Comparison of ENCODE assay signal across 29 mouse cellular contexts in the genomic region with DNA sequence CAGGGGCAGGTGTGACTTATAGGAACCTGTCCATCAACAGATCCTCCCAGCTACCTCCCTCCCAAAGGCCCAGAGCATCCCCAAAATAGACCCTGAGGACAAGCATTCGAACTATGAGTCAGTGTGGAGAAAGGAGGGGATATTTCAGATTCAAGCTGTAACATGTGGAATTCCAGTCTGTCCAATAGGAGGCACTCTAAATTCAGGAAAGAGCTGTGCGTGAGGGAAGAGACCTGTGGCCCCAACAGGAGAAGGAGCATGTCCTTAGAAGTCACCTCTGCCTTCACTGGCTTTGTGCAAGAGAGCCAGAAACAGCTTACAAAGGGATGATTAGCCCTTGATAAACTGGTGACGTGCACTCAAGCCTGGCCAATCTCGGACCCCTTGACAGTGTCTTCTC. TPM values are rescaled to one million over a fixed set of nuclear protein-coding genes. Genes with fewer than 3 reads are reported as not detected.
DNase-seq lines count a peak whose midpoint lies in the region; ATAC-seq and TF ChIP-seq lines count a peak whose summit lies in the region.
"Had no signal": no experiment of that assay in that cellular context is flagged by ENCODE, and none has a peak within 500 bp of the region (broad histone marks: within the 10 kb centered on the region; RNA-seq: fewer than 3 reads in every experiment).

No protein-coding gene starts in this region.

- WGBS in stomach, postnatal 0 days, result 84% methylated on average over 4 of the region's 4 CpGs
- WGBS in hindbrain, embryonic 12.5 days, result 87% methylated on average over 4 of the region's 4 CpGs

- H3K36me3 ChIP-seq in ES-Bruce4 (ENCODE audit: control insufficient read depth, insufficient read depth, low read length, poor library complexity, severe bottlenecking), result no peaks in the 10 kb centered on the region
- no peaks in the 10 kb centered on the region for H3K36me3 ChIP-seq in stomach, postnatal 0 days (ENCODE audit: control insufficient read depth, insufficient read depth, low read length)
- no peaks in the 10 kb centered on the region for H3K36me3 ChIP-seq in hindbrain, embryonic 12.5 days
- H3K36me3 ChIP-seq: embryonic facial prominence, embryonic 13.5 days; forebrain, embryonic 12.5 days; limb, embryonic 13.5 days; liver, embryonic 13.5 days; stomach, embryonic 15.5 days had no signal

- no peak for TF ChIP-seq EP300 in ES-Bruce4 (IDR thresholded peaks at IDR 0.05; ENCODE audit: insufficient read depth, low read depth, low read length)
- TF ChIP-seq EP300 in stomach, postnatal 0 days (optimal IDR thresholded peaks at IDR 0.05), result no peak

- H3K4me3 ChIP-seq in gastrocnemius, adult 2 months, result no peak overlapping the region
- H3K4me3 ChIP-seq in left cerebral cortex, adult 2 months, result no peak overlapping the region
- H3K4me3 ChIP-seq in ES-Bruce4 (ENCODE audit: low read depth, low read length), result no peak overlapping the region
- no peak overlapping the region for H3K4me3 ChIP-seq in stomach, postnatal 0 days (ENCODE audit: low read depth, low read length)
- H3K4me3 ChIP-seq in hindbrain, embryonic 12.5 days, result no peak overlapping the region
- H3K4me3 ChIP-seq: embryonic facial prominence, embryonic 13.5 days; erythroblast, embryonic 14.5 days; forebrain, embryonic 12.5 days; limb, embryonic 13.5 days; liver, embryonic 13.5 days; stomach, embryonic 15.5 days had no signal

- H3K27me3 ChIP-seq in ES-Bruce4 (ENCODE audit: control insufficient read depth, insufficient read depth, low read length, poor library complexity, severe bottlenecking), result no peaks in the 10 kb centered on the region
- H3K27me3 ChIP-seq in stomach, postnatal 0 days (ENCODE audit: control insufficient read depth, insufficient read depth, low read length), result no peaks in the 10 kb centered on the region
- H3K27me3 ChIP-seq in hindbrain, embryonic 12.5 days, result no peaks in the 10 kb centered on the region
- H3K27me3 ChIP-seq: embryonic facial prominence, embryonic 13.5 days; forebrain, embryonic 12.5 days; limb, embryonic 13.5 days; liver, embryonic 13.5 days; stomach, embryonic 15.5 days had no signal

- no peak for ATAC-seq in stomach, postnatal 0 days (ENCODE audit: low FRiP score, low TSS enrichment)
- no peak for ATAC-seq in hindbrain, embryonic 12.5 days (ENCODE audit: low FRiP score)
- ATAC-seq: CD4-positive, CD25-positive, alpha-beta regulatory T cell, adult 4 months; hindbrain, postnatal 0 days; midbrain, embryonic 16.5 days had no signal

- H3K4me2 ChIP-seq in stomach, postnatal 0 days (replicated peaks; ENCODE audit: low read depth), result no peak overlapping the region
- H3K4me2 ChIP-seq in hindbrain, embryonic 12.5 days (replicated peaks), result no peak overlapping the region
- H3K4me2 ChIP-seq: embryonic facial prominence, embryonic 13.5 days; forebrain, embryonic 12.5 days; heart, embryonic 11.5 days; limb, embryonic 13.5 days; liver, embryonic 13.5 days; stomach, embryonic 15.5 days had no signal

- DNase-seq in gastrocnemius, adult 2 months, result no peak
- DNase-seq in gastrocnemius, postnatal 25 days, result no peak
- no peak for DNase-seq in left cerebral cortex, adult 2 months (ENCODE audit: extremely low spot score in 1 of 2, low spot score in 2 of 2)
- DNase-seq in left cerebral cortex, adult 18-20 months (ENCODE audit: low spot score in 2 of 2), result no peak
- DNase-seq in stomach, postnatal 0 days (ENCODE audit: low spot score), result no peak
- DNase-seq: adrenal gland, postnatal 36 days; cerebellum, adult 11 months; cerebellum, postnatal 10 days; kidney, adult 11 months; kidney, postnatal 14 days; layer of hippocampus, postnatal 36 days; liver, embryonic 13.5 days; lung, adult 2 months; right cerebral cortex, adult 18-20 months; thymus, adult 18-20 months; thymus, postnatal 36 days had no signal

- H3K9ac ChIP-seq in ES-Bruce4 (ENCODE audit: low read depth, poor library complexity, severe bottlenecking), result no peak overlapping the region
- no peak overlapping the region for H3K9ac ChIP-seq in stomach, postnatal 0 days (ENCODE audit: low read length)
- H3K9ac ChIP-seq in hindbrain, embryonic 12.5 days, result no peak overlapping the region
- H3K9ac ChIP-seq: embryonic facial prominence, embryonic 13.5 days; forebrain, embryonic 12.5 days; limb, embryonic 13.5 days; liver, embryonic 13.5 days; stomach, embryonic 15.5 days had no signal

- no peaks in the 10 kb centered on the region for H3K9me3 ChIP-seq in ES-Bruce4 (replicated peaks; ENCODE audit: control insufficient read depth, insufficient read depth, low read length, poor library complexity, severe bottlenecking)
- H3K9me3 ChIP-seq in stomach, postnatal 0 days (ENCODE audit: control insufficient read depth, low read length), result no peaks in the 10 kb centered on the region
- H3K9me3 ChIP-seq in hindbrain, embryonic 12.5 days (replicated peaks), result no peaks in the 10 kb centered on the region
- H3K9me3 ChIP-seq: embryonic facial prominence, embryonic 13.5 days; forebrain, embryonic 12.5 days; limb, embryonic 13.5 days; liver, embryonic 13.5 days; stomach, embryonic 15.5 days had no signal

- no peak for TF ChIP-seq POLR2A in ES-Bruce4 (IDR thresholded peaks at IDR 0.05; ENCODE audit: insufficient read depth, low read length)

- peak; percentile 25; the same call in 1 of the 2 replicates for TF ChIP-seq CTCF in gastrocnemius, adult 2 months (IDR thresholded peaks at IDR 0.05)
- peak; percentile 37 for TF ChIP-seq CTCF in left cerebral cortex, adult 2 months (IDR thresholded peaks at IDR 0.05)
- TF ChIP-seq CTCF in ES-Bruce4 (IDR thresholded peaks at IDR 0.05; ENCODE audit: low read depth, low read length), result peak; percentile 12
- 0 out of 2 replicates have a peak, but pooled peaks have one; percentile 22 for TF ChIP-seq CTCF in stomach, postnatal 0 days (IDR thresholded peaks at IDR 0.05; ENCODE audit: low read depth)

- peaks cover 2% of the 10 kb centered on the region for H3K4me1 ChIP-seq in ES-Bruce4 (ENCODE audit: control insufficient read depth, insufficient read depth, low read length)
- H3K4me1 ChIP-seq in stomach, postnatal 0 days (replicated peaks; ENCODE audit: control insufficient read depth, insufficient read depth), result no peaks in the 10 kb centered on the region
- H3K4me1 ChIP-seq in hindbrain, embryonic 12.5 days, result no peaks in the 10 kb centered on the region; the same call in 1 of the 2 replicates
- H3K4me1 ChIP-seq: liver, embryonic 13.5 days; stomach, embryonic 15.5 days had no signal

- H3K27ac ChIP-seq in gastrocnemius, adult 2 months, result no peak overlapping the region
- no peak overlapping the region for H3K27ac ChIP-seq in left cerebral cortex, adult 2 months
- no peak overlapping the region for H3K27ac ChIP-seq in ES-Bruce4 (ENCODE audit: insufficient read depth, low read length)
- no peak overlapping the region for H3K27ac ChIP-seq in stomach, postnatal 0 days (replicated peaks)
- no peak overlapping the region for H3K27ac ChIP-seq in hindbrain, embryonic 12.5 days
- H3K27ac ChIP-seq: forebrain, embryonic 12.5 days; hindbrain, postnatal 0 days; limb, embryonic 13.5 days; liver, embryonic 13.5 days; macrophage; stomach, embryonic 15.5 days had no signal

- intact Hi-C loops in gastrocnemius, adult 2 months (cut with DNase I), result no loop called here
- intact Hi-C loops in left cerebral cortex, adult 2 months (cut with DNase I), result loop anchor here (5.0 kb wide), 1 partner anchor 71 kb away; no protein-coding TSS in a partner anchor

RNA-seq across cellular contexts. Expression of a gene that starts 5.0 kb away (rescaled TPM):
- total RNA-seq in gastrocnemius, adult 2 months (2021), result 1 to 10 TPM in 1 of 2 experiments, under 1 TPM in 1; 0.43 to 1.1 TPM
- 1 to 10 TPM in 1 of 2 experiments, under 1 TPM in 1; 0.96 to 1.0 TPM for total RNA-seq in gastrocnemius, postnatal 25 days (2021)
- total RNA-seq in left cerebral cortex, adult 2 months (2021), result 10 to 100 TPM; 57.4 to 59.4 TPM
- total RNA-seq in left cerebral cortex, adult 18-20 months (2021), result 10 to 100 TPM; 55.3 to 57.6 TPM
- 6.9 and 8.6 TPM in 2 replicates for polyA plus RNA-seq in ES-Bruce4 (2011; ENCODE audit: insufficient read depth, insufficient read length, low read depth, missing spikeins)
- 0.90 and 1.5 TPM in 2 replicates for polyA plus RNA-seq in stomach, postnatal 0 days (2015; fragmentation: Nextera tagmentation; extraction: Ambion mirVana)
- polyA plus RNA-seq in hindbrain, embryonic 12.5 days (2016; fragmentation: Nextera tagmentation; extraction: Ambion mirVana), result 11.9 and 13.0 TPM in 2 replicates
- polyA plus RNA-seq: erythroblast, embryonic 14.5 days had no signal

RNA-seq across cellular contexts. Expression of a gene that starts 16.0 kb away (rescaled TPM):
- 1 to 10 TPM in 1 of 2 experiments, under 1 TPM in 1; 0.69 to 1.1 TPM for total RNA-seq in gastrocnemius, adult 2 months (2021)
- 1 to 10 TPM in 1 of 2 experiments, under 1 TPM in 1; 0.90 to 1.3 TPM for total RNA-seq in gastrocnemius, postnatal 25 days (2021)
- 10 to 100 TPM in 1 of 2 experiments, 1 to 10 TPM in 1; 9.1 to 11.8 TPM for total RNA-seq in left cerebral cortex, adult 2 months (2021)
- total RNA-seq in left cerebral cortex, adult 18-20 months (2021), result 10 to 100 TPM in 1 of 2 experiments, 1 to 10 TPM in 1; 8.1 to 10.3 TPM
- polyA plus RNA-seq in ES-Bruce4 (2011; ENCODE audit: insufficient read depth, insufficient read length, low read depth, missing spikeins), result 0.53 and 0.73 TPM in 2 replicates
- 0.23 and 0.29 TPM in 2 replicates for polyA plus RNA-seq in stomach, postnatal 0 days (2015; fragmentation: Nextera tagmentation; extraction: Ambion mirVana)
- polyA plus RNA-seq in hindbrain, embryonic 12.5 days (2016; fragmentation: Nextera tagmentation; extraction: Ambion mirVana), result 3.2 and 7.3 TPM in 2 replicates
- total RNA-seq: hematopoietic stem cell, adult 5-6 weeks had no signal
- polyA plus RNA-seq: CD4-positive, CD25-positive, alpha-beta regulatory T cell, adult 4 months; erythroblast, embryonic 14.5 days; liver, embryonic 13.5 days; macrophage had no signal

Comparison
In these comparisons a context has a peak if more than half of its experiments do, and no peak if none do; other contexts are left out.
1. RNA of a gene that starts 5.0 kb away (total RNA-seq): 57.4 to 59.4 TPM in left cerebral cortex, adult 2 months and 55.3 to 57.6 TPM in left cerebral cortex, adult 18-20 months; 0.43 to 1.1 TPM in gastrocnemius, adult 2 months and 0.96 to 1.0 TPM in gastrocnemius, postnatal 25 days; every median in the first group is over 10 times any median in the second.
2. Peak in every context shown above with its lines, with median percentiles within 50 percentile points of each other: CTCF ChIP-seq.